Mouse (Mus musculus): ENCODE measurements at regions not wholly inside any gene's neighbourhood (a gene's known extent, or its start where the extent isn't known, plus 50 kb on each side); places are given as distances from the start of the nearest gene placed in this dataset.

GRCm38 (mm10) chr14:86115254-86116057 lies 1025.6 kb downstream of the Diaph3 start:
- no peak overlapping the region for H3K4me3 ChIP-seq (replicated peaks; ENCODE audit: low read depth, low read length)
- H3K27ac ChIP-seq = no peak overlapping the region
- ATAC-seq (replicated peaks; ENCODE audit: low FRiP score, low read depth) (no peak), DNase-seq (ENCODE audit: low spot score) (peak; percentile 4)
- 80% methylated on average over 4 of the region's 4 CpGs for WGBS
- H3K9ac ChIP-seq (ENCODE audit: low read depth, low read length) = no peak overlapping the region
- H3K4me1 ChIP-seq (replicated peaks; ENCODE audit: insufficient read depth, low read length) = no peaks in the 10 kb centered on the region
- H3K9me3 ChIP-seq (replicated peaks; ENCODE audit: low read length) = no peaks in the 10 kb centered on the region
- no peak for TF ChIP-seq CTCF (IDR thresholded peaks at IDR 0.05; ENCODE audit: low read depth)
- no peaks in the 10 kb centered on the region for H3K27me3 ChIP-seq (ENCODE audit: insufficient read depth, low read length)
- H3K4me2 ChIP-seq (ENCODE audit: low read length) = no peak overlapping the region
- H3K36me3 ChIP-seq (ENCODE audit: insufficient read depth, low read length) = no peaks in the 10 kb centered on the region

DNA sequence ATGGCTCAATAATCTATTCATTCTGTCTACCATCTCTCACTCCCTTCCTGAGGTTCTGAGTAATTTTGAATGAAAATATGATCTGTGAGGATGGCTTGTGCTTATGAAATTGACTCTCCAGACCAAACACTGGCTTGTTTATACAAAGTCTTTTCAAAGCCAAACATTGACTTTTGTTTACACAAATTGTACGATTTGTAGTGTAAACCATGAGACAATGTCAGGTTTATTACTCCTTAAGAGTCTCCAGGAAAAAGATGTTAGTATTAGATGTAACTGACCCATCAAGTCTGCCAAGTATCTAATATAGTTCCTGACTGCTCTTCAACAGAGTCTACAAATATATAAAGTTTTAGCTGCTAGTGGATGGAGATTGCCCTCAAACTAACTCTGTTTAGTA lies 1039.5 kb downstream of the Diaph3 start:
- no peak overlapping the region for H3K27ac ChIP-seq
- ATAC-seq (replicated peaks; ENCODE audit: low FRiP score, low read depth) (no peak), DNase-seq (ENCODE audit: low spot score) (no peak)
- TF ChIP-seq CTCF (IDR thresholded peaks at IDR 0.05; ENCODE audit: low read depth) = no peak
- H3K9ac ChIP-seq (ENCODE audit: low read depth, low read length) = no peak overlapping the region
- H3K36me3 ChIP-seq (ENCODE audit: insufficient read depth, low read length) = no peaks in the 10 kb centered on the region
- H3K27me3 ChIP-seq (ENCODE audit: insufficient read depth, low read length) = no peaks in the 10 kb centered on the region
- H3K4me1 ChIP-seq (replicated peaks; ENCODE audit: insufficient read depth, low read length) = no peaks in the 10 kb centered on the region
- H3K4me2 ChIP-seq (ENCODE audit: low read length) = no peak overlapping the region
- H3K4me3 ChIP-seq (replicated peaks; ENCODE audit: low read depth, low read length) = no peak overlapping the region
- H3K9me3 ChIP-seq (replicated peaks; ENCODE audit: low read length) = no peaks in the 10 kb centered on the region
- 52% methylated on average over 1 of the region's 1 CpGs for WGBS

DNA sequence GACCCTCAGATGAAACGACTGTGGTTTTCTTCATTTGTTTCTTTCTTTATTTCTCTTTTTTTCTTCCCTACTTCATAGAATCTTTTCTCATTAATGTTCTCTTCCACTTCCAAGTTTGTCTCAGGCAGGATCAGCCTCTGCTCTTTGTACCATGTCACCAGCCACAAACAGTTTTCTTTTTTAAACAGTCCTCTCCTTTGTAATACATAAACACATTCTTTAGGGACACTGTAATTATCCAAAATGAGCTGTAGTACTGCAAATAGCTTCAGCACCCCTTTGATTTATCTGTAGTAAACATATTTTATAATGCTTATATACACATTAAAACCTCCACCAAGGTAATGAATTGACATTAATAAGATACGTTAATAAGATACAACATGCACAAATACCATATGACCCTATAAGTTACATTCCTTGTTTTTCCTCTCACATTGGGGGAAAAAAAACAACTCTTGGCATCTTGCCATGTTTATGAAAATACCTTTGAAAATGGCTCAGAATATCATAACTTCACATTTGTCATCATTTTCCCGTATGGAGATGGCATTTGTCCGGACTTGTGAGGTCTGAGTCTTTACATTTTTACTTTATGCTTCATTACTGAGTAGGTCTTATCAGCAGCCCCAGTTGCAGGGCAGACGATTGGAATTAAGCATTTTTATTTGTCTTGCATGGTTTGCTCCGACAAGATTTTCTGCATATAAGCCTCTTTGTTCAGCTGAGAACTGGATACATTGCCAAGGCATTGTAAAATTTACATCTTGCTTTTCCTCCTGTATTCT lies 1070.5 kb downstream of the Diaph3 start:
- ATAC-seq (replicated peaks; ENCODE audit: low FRiP score, low read depth) (no peak), DNase-seq (ENCODE audit: low spot score) (peak; percentile 13)
- no peaks in the 10 kb centered on the region for H3K4me1 ChIP-seq (replicated peaks; ENCODE audit: insufficient read depth, low read length)
- H3K4me3 ChIP-seq (replicated peaks; ENCODE audit: low read depth, low read length) = no peak overlapping the region
- H3K4me2 ChIP-seq (ENCODE audit: low read length) = no peak overlapping the region
- WGBS = 54% methylated on average over 6 of the region's 6 CpGs
- H3K36me3 ChIP-seq (ENCODE audit: insufficient read depth, low read length) = no peaks in the 10 kb centered on the region
- no peak for TF ChIP-seq CTCF (IDR thresholded peaks at IDR 0.05; ENCODE audit: low read depth)
- H3K27ac ChIP-seq = no peak overlapping the region
- H3K9me3 ChIP-seq (replicated peaks; ENCODE audit: low read length) = no peaks in the 10 kb centered on the region
- H3K9ac ChIP-seq (ENCODE audit: low read depth, low read length) = no peak overlapping the region
- H3K27me3 ChIP-seq (ENCODE audit: insufficient read depth, low read length) = no peaks in the 10 kb centered on the region

DNA sequence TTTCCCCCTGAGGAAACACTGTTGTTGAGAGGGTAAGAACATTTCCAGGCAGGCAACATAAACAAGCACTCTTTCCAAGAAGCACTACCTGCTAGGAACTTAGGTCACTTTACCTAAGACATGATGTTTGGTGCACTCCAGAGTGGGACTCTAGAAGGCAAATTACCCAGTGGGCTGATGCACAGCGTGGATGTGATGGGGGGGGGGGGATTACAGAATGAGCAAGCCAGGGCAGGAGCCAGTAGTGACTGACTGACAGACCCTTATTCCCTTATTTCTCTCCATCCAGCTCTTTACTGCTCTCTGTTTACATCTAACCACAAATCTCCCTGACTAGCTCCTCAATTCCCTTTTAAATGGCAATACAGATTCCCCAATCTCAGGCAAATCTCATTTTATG lies 1071.7 kb downstream of the Diaph3 start:
- no peaks in the 10 kb centered on the region for H3K4me1 ChIP-seq (replicated peaks; ENCODE audit: insufficient read depth, low read length)
- H3K36me3 ChIP-seq (ENCODE audit: insufficient read depth, low read length) = no peaks in the 10 kb centered on the region
- DNase-seq (ENCODE audit: low spot score) (no peak), ATAC-seq (replicated peaks; ENCODE audit: low FRiP score, low read depth) (no peak)
- H3K27ac ChIP-seq = no peak overlapping the region
- no peaks in the 10 kb centered on the region for H3K9me3 ChIP-seq (replicated peaks; ENCODE audit: low read length)
- no peak overlapping the region for H3K4me3 ChIP-seq (replicated peaks; ENCODE audit: low read depth, low read length)
- no peak overlapping the region for H3K9ac ChIP-seq (ENCODE audit: low read depth, low read length)
- H3K4me2 ChIP-seq (ENCODE audit: low read length) = no peak overlapping the region
- no peaks in the 10 kb centered on the region for H3K27me3 ChIP-seq (ENCODE audit: insufficient read depth, low read length)
- TF ChIP-seq CTCF (IDR thresholded peaks at IDR 0.05; ENCODE audit: low read depth) = no peak
- WGBS = 50% methylated on average over 1 of the region's 1 CpGs

- Histone ChIP-seq H3K27me3 (ENCODE audit: insufficient read depth, low read length) (no peaks in the 10 kb centered on the region), H3K4me3 (replicated peaks; ENCODE audit: low read depth, low read length) (no peak overlapping the region), H3K9me3 (replicated peaks; ENCODE audit: low read length) (no peaks in the 10 kb centered on the region), H3K9ac (ENCODE audit: low read depth, low read length) (no peak overlapping the region), H3K4me2 (ENCODE audit: low read length) (no peak overlapping the region), H3K27ac (no peak overlapping the region), H3K36me3 (ENCODE audit: insufficient read depth, low read length) (no peaks in the 10 kb centered on the region), H3K4me1 (replicated peaks; ENCODE audit: insufficient read depth, low read length) (no peaks in the 10 kb centered on the region)
- ATAC-seq (replicated peaks; ENCODE audit: low FRiP score, low read depth) (no peak), DNase-seq (ENCODE audit: low spot score) (no peak)
- WGBS = 89% methylated on average over 1 of the region's 1 CpGs
- TF ChIP-seq CTCF (IDR thresholded peaks at IDR 0.05; ENCODE audit: low read depth) = no peak
These were observed 1073.3 kb downstream of the Diaph3 start for GRCm38 (mm10) chr14:86067743-86068142.

- H3K9me3 ChIP-seq (replicated peaks; ENCODE audit: low read length) = no peaks in the 10 kb centered on the region
- DNase-seq (ENCODE audit: low spot score) = no peak
- H3K4me3 ChIP-seq (replicated peaks; ENCODE audit: low read depth, low read length) = no peak overlapping the region
- no peak overlapping the region for H3K27ac ChIP-seq
- no peaks in the 10 kb centered on the region for H3K27me3 ChIP-seq (ENCODE audit: insufficient read depth, low read length)
- ATAC-seq (replicated peaks; ENCODE audit: low FRiP score, low read depth) = no peak
- no peak overlapping the region for H3K9ac ChIP-seq (ENCODE audit: low read depth, low read length)
- TF ChIP-seq CTCF (IDR thresholded peaks at IDR 0.05; ENCODE audit: low read depth) = no peak
- H3K4me2 ChIP-seq (ENCODE audit: low read length) = no peak overlapping the region
- no peaks in the 10 kb centered on the region for H3K4me1 ChIP-seq (replicated peaks; ENCODE audit: insufficient read depth, low read length)
- H3K36me3 ChIP-seq (ENCODE audit: insufficient read depth, low read length) = no peaks in the 10 kb centered on the region
- 83% methylated on average over 3 of the region's 3 CpGs for WGBS
These were observed 1077.5 kb downstream of the Diaph3 start for GRCm38 (mm10) chr14:86063620-86063943.
